Mouse (Mus musculus) thymus, postnatal 4 days (tissue): Measurements from ENCODE around the gene Chpf.

ENCODE experiments used
- DNase-seq: peaks from one replicate; pipeline ENCODE4 v3.0.0; 2021

Gene Chpf

DNA sequence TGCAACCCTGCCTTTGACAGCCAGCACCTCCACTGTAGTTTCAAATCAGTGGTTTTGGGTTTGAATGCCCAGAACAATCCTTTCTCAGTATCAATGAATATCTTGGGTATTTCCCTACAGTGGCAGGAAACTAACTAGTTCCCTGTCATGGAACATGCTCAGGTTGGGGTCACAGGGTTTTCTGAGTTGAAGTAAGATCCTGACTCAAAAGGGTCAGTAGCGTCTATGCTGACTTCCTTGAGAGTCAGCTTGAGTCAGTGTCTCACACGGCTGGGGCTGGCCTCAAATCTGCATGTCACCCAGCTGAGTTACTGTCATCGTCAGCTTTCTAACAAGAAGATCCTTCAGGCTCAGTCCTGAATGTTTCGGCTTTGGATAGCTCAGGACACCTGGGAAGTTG, 19.8 kb upstream of the Chpf start:
- no peak for DNase-seq

DNA sequence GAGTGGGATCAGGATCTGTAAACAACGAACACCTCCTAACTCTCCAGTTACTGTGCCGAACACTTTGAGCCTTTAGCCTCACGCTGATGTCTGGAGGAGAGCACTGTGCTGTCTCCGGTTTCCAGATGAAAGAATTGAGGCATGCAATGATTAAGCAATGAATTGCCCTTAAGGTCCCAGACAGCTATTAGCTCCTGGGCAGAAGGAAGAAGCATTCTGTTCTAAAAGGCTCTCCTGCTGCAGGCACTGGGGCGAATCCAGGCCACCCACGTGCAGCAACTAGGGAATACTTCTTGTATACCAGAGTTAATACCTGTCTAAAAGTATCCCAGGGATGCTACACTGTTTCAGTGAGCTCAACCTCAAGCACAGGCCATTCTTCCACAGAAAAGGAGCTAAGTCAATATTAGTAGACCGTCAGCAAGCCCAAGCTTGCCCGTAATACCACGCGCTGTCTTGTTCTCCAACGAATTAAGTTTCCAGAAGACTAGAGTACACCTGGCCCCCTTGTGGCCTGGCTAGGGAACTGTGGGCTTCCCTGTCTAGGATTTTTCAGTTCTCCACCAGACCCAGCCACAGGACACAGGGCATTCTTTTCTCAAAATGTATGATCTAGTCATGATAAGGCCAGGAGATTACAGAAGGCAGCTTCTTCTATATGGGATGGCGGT, 15.9 kb upstream of the Chpf start:
- peak; percentile 55 for DNase-seq

DNA sequence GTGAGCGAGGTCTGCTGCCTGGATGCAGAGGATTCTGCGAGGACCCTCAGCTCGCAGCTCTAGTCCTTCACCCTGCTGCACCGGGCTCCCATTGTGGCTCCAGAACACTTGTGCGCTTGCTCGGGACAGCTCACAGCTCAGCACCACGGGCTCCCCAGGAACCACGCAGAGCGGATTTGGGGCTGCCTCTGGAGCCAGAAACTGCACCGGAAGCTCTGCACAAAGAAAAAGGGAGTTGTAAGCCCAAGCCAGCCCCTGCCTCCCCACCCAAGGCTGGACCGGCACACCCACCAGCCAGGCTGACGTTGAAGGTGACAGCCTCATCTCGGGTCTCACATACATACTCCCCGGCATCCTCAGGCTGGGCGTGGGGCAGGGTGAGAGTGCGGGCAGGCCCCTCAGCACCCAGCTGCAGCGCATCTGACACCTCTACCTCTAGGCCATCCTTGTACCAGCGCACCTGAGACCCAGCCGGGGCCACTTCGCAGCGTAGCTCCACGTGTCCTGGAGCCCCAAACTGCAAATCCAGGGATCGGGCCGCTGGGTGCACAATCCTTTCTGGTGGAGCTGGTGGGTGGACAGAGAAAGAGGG, 13.6 kb upstream of the Chpf start:
- no peak for DNase-seq

DNA sequence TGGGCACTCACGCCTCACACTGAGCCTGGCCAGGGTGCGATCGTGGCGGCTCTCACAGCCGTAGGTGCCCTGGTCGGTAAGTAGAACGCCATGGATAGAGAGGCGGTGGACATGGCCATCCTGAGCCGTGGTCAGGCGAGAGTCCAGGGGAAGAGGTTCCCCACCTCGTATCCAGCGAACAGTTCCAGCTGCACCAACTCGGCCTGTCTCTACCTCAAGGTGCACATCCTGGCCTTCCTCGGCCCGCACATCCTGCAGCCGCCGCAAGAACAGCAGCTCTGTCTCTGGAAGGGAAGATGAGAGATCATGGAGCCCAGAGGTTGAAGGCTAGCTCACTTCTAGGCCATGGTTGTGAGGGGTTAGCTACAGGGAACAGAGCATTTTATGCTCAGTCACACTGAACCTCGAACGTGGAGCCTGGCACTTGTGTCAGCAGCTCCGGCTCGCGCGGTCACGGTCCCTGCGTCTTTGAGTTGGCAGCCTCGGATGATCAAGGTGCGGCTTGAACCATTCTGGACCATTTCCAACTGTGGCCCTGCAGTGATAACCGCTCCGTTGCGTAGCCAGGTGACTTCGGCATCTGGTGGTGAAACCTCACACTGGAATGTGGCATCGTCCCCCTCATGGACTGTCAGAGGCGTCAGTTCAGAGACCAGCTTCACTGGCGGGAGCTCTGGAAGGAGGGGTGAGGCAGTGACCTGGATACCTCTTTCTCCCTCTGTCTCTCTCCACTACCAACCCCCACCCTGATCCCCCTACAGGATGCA, 11.9 kb upstream of the Chpf start:
- DNase-seq: no peak

DNA sequence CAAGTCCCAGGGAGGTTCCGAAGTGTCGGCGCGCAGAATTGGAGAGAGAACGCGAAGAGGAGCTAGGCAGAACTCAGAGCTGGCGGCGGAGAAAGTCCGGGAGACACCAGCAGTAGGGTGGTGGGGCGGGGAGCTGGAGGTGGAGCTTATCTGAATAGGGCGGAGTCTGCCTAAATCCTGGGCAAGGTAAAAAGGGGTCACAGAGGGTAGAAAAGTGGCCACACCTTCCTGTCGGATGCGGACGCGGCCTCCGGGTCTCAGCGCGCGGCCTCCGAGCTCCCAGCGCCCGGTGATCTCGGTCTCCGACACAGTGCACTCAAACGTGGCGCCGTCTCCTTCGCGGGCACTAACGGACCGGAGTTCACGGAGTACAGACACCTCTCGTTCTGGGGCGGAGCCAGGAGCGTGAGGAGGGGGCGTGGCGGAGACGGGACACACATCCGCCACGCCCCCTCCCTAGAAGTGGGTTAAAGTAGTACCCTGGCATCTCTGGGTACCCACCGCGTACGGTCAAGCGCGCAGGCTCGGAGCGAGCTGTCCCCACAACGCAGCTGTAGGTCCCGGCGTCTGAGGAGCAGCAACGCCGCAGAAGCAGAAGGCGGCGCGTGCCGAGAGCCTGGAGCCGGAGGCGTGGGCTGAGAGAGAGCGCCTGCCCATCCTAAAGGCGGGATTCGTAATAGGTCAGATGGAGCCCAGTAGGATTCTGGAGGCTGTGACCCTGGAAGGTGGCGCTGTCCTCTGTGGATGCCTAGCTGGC, 8.5 kb upstream of the Chpf start:
- DNase-seq: peak; percentile 84

DNA sequence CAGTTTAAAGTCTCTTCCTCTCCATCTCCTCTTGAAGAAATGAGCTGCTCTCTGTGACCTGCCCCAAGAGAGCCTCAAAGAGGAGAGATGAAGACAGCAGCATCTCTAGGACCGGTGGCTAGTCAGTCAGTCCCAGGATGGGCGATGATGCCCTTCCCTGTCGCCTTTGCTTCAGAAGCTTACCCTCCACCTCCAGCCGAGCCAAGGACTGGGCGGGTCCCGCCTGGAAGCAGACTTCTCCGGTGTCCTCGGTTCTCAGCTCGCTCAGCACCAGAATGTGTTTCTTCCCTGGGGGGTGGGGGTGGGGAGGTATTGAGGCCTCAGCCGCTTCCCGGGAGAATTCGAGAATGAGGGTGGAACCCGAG, 7.9 kb upstream of the Chpf start:
- DNase-seq: no peak

DNA sequence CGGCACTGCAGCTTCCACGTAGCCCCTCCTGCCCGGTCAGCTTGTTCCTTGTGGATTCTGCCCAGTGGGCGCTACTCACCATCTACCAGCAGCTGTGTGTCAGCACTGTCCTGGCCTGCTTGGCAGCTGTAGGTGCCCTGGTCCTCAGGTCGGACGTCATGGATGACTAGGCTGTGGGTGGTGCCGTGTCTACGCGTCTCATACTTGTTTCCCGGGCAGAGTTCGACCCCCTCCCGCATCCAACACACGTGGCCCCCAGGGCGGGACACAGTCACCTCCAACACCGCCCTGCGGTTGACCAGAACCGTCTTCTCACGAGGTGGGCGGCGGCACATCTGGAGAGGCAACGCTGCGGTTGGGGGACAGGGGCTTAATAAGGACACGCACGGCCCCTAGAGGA, 7.5 kb upstream of the Chpf start:
- DNase-seq: no peak

DNA sequence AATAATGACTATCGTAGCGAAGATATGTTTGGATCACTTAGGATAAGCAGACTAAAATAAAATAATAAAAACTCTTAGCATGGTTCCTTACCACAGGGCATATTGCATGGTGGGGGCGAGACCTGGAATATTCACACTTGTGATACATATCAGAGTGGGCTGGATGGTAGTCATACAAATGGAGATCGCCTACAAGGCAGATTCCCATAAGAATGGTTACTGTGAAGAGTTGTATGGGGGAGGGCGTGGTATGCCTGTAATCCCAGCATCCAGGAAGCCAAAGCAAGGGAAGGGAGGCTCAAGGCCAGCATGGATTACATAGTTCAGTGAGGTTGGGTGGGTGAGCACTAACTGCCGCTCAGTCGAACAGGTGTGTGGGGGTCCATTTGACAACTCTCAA, 1.6 kb upstream of the Chpf start:
- DNase-seq: no peak

DNA sequence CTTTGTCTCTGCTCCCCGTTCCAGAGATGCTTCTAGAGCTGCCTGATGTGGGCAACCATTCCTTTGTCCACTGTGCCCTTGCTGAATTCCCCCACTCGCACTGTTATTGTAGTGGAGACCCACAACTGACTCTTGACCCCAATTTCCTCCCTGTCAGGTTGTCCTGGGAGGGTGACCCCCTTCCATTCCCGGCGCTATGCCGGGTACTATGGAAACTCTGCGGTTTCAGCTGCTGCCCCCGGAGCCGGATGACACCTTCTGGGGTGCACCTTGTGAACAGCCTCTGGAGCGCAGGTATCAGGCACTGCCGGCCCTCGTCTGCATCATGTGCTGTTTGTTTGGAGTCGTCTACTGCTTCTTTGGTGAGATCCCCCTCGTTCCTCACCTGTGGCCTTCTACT, 929 bp upstream of the Chpf start:
- DNase-seq: no peak

DNA sequence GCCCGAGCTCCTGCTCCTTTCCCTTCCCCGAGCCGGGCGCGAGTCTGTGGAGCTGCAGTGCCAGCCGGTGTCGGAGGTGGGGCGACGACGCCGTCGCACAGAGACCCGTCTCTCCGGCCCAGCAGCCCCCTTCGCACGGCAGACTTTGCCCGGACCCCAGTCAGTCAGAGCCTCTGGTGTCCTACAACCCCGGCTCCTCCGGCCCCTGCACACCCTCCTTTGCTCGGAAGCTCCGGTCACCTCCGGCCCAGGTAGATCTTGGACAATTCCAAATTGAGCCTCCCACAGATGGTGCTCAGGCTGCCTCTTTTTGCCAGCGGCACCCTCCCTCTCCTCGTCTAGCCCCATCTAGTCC, 505 bp upstream of the Chpf start:
- DNase-seq: no peak

DNA sequence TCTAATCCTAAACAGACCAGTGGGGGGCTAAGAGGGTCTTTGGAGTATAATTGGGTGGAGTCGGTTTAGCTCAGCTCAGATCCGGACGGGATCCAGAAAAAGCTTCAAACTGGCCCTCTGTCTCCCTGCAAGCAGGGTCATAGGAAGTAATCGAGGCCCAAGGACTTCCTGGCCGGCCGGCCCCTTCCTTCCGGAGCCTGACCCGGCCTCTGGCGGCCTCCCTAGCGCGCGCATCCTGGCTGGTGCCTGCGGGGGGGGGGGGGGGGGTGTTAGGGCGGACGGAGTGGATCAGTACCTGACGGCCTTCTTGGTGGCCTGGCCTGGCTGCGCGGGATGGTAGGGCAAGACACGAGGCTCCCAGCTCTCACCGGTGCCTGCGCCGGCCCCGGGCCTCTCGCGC, 610 bp downstream of the Chpf start:
- no peak for DNase-seq

DNA sequence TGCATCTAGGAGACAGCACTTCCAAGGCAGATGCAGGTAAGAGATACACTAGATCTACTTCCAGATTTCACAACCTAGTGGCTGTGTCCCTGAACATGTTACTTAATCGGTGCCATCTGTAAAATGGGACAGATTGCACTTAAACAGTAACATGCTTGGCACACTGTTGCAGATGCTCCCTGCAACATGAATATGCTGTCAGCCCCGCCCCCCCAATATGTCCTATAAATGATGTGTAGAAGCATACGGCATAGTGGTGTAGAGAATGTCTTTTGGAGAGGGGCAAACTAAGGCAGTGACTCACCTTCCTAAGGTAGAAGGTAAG, 1.2 kb downstream of the Chpf start:
- no peak for DNase-seq

DNA sequence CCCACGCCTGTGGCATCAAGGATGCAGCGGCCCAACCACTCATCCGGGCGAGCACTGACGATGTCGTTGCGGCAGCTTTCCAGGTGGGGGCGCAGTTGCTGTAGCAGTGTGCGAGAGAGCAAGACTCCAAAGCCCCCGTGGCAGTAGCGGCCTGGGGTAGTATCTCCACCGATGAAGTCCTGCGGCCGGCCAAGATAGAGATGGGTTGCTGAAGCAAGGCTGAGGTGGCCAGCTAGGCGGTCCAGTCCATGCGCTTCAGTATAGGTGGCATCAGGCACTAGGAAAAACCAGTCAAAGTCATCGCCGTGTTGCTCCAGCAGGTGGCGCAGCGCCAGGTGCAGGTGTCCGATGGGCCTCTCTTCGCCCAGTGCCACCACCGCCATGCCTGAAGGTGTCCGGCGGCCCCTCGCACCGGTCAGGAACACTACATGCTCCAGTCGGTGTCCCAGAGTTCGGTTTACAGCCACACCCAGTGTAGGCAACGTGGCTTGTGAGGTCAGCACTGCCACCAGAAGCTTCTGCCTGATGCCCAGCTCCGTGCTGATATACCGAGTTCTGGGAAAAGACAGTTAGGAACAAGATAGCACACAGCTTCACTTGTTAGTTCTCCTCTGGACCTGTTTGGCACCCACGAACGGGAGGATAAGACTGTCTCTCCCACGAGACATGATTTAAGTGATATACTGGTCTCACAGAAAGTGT, 1.7 kb downstream of the Chpf start:
- peak; percentile 90 for DNase-seq

DNA sequence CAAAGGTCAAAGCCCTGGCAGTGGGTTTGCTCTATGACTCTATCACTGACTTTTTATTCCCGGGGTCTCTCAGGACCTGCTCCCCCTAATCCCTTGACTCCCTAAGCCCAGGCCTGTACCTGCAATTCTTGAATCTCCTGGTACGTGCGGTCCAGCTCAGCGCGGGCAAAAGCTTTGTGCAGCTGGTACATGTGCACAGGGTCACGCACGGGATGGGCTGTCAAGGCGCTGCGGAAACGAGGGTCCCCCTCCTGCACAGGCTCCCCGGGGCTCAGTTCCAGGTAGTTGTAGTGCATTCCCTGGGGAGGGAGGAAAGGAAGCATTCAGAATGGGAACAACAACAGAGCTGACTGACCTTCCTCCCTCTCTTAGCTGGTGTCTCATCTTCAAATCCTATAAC, 2.7 kb downstream of the Chpf start:
- DNase-seq: no peak

DNA sequence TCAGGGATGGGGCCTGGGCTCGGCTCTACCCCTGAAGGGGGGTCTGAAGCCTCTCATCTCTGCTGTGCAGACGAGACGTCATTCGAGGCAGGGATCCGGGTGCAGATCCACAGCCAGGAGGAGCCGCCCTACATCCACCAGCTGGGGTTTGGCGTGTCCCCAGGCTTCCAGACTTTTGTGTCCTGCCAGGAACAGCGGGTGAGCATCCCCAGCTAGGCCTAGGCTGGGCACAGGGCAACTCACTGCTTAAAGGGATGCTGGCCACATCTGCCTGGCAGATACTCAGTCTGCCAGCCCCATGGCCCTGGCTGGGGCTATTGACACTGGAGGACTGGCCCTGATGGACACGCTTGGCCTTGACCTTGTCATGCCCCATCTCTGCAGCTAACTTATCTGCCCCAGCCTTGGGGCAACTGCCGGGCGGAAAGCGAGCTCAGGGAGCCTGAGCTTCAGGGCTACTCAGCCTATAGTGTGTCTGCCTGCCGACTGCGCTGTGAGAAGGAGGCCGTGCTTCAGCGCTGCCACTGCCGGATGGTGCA, 9.8 kb downstream of the Chpf start:
- no peak for DNase-seq

DNA sequence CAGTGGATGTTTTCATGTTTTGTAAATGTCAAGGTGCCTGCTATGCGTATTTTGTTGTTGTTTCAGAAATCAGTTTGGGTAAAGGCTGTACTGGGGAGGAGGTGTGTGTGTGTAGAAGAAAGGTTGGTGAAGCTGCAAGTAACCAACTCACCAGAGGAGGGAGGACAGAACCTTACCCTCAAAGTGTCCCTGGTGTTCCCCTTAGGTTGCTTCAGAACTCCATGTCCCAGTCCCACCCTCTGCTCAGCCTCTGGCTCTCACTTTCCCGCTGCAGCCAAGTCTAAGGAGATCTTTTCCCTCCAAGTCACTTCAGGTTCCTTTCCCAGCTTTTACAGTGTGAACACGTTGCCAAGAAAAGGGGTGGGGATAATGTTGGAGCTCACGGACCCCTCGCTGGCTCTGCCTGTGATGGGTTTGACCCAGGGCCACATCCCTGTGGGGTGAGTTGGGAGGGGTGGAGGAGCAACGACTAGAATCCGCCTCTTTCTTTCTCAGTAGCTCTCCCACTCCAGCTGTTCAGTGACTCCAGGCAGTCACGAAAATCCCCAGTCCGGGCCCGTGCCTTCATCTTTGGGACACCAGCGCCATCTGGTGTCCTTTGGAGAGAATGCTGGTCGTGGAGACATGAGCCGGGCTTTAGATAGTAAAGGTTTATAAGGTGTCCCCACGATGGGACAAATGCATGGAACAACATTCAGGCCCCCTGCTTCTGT, 11.7 kb downstream of the Chpf start:
- peak; percentile 79 for DNase-seq

DNA sequence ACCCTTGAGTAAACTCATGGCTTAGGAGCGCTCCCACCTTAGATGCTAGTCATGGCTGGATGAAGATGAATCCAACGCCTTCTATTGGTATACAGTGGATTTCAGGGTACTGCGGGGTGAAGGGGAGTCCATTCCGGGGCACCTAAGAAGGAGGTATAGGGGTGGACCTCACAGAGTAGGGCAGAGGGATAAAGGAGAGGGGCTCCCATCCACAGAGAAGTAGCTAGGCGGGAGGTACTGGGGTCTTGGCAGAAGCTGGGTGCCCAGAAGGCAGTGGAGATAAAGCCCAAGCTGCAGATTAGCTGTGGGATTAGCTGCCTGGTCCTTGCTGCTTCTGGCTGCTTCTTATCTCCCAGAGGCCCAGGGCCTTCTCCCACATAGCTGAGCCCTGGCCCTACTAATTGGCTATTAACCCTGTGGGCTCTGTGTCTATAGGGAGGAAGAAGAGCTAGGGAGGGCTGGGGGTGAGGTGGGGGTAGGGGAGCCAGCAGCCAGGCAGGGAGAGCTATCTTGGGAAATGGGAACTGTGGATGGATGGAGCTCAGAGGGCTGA, 15.4 kb downstream of the Chpf start:
- no peak for DNase-seq

DNA sequence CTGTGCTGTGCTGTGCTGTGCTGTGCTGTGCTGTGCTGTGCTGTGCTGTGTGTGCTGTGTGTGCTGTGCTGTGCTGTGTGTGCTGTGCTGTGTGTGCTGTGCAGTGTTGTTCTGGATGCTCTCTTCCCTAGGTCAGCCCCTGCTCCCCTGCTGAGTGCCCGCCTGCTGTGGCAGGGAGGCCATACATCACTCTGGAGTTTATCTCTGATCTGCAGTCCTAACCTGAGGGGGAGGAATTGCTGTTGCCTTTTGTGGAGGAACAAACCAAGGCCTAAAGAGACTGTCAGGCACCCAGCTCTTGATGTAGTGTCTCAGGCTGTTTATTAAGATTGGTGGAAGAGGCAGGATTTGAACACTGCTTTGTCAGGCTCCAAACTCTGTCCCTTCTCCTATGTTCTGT, 16.5 kb downstream of the Chpf start:
- DNase-seq: no peak

DNA sequence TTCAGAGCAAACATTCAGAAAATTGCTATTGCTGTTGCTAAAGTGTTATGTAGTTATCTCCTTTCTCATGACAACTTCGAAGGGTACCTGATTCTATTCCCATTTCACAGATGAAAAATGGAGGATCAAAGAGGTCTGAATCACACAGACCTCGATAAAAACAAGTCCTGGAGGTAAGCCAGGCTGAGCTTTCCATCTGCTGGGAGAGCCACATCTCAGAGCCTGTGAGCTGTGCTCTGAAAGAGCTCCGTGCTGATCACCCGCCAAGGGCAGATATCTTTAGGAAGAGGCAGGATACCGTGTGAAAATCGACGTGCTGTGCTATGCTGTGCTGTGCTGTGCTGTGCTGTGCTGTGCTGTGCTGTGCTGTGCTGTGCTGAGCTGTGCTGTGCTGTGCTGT, 18.8 kb downstream of the Chpf start:
- DNase-seq: no peak

DNA sequence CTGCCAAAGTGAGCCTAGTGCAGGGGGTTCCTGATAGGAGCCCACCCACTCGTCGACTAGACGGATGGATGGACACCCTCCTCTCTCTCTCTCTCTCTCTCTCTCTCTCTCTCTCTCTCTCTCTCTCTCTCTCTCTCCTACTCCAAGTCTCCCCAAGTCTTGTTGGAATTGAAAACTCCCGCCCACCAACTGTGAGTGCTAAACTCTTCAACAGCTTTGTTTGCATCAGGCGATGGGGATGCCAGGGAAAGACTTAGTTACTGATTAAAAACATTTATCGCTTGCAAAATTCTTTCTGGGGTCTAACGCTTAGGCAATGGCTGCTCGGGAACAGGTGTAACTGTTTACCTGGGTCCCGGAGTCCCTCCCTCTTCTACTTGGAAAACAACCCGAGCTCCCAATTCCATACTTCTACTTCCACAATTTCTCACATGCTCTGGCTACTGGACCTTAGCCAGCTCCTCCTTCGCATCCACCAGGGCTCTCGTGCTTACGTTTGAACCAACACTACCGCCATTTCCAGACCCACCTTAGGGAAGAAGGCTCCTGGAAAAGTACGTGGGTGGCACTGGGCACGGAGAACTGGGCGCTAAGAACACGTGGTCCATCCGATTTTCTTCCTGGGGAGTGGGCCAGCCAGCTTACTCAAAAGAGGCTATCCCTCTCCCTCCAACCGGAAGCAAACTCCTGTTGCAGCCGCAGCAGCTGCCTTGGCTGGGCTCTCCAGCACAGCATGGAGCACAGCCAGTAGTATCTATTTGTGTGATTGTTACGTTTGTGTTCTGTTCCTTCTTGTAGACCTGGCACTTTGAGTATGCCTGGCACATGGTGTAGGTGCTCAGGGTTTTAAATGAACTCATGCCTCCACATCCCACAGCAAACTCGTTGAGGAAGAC, 20.1 kb downstream of the Chpf start:
- no peak for DNase-seq
